Comparison of ENCODE assay signal across 8 mouse cellular contexts in the genomic region with DNA sequence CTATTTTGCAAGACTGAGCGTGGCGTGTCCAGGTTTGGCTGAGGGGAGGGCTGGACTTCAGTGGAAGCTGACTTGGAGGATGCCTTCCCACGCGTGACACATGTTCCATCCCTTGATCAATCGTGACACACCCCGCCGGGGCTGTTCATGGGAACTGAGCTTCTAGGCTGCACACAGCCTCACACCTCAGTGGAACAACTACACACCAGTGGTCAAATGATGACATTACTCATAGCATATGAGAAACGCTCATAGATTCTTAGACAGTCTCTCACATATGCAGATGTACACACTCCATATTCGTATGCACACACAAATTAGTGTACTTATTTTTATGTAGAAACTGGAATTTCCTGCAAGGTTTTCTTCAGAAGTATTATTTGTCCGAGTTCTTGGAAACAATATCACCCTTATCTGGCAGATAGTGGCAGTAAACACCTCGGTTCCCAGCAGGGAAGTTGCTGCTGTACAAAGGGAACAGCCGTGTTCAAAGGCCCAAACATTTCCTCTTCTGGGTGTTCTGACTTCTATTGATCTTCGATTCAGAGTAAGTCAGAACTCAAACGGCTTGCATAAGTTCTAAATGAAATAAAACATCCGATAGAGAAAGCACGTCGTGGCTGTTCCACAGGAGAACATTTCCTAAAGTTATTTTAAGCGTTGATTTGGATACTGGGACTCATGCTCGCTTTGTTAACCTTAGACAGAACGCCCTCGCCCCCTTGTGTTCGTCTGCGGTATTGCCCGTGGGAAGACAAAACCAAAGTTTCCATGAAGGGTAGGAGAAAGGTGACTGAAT.
DNase-seq lines count a peak whose midpoint lies in the region; ATAC-seq lines count a peak whose summit lies in the region.

No protein-coding gene starts in this region.

- H3K36me3 ChIP-seq in hindbrain, embryonic 14.5 days (replicated peaks; ENCODE audit: control insufficient read depth, insufficient read depth): no peaks in the 10 kb centered on the region

- no peaks in the 10 kb centered on the region for H3K27me3 ChIP-seq in hindbrain, embryonic 14.5 days (ENCODE audit: control insufficient read depth, insufficient read depth, low read length)

- no peak overlapping the region for H3K27ac ChIP-seq in hindbrain, embryonic 14.5 days

- no peaks in the 10 kb centered on the region for H3K4me1 ChIP-seq in hindbrain, embryonic 14.5 days (replicated peaks; ENCODE audit: control insufficient read depth, insufficient read depth, low read length)

- 39% methylated on average over 24 of the region's 24 CpGs for WGBS in hindbrain, embryonic 14.5 days

- H3K4me3 ChIP-seq in hindbrain, embryonic 14.5 days (replicated peaks; ENCODE audit: low read length): no peak overlapping the region

- no peak overlapping the region for H3K9ac ChIP-seq in hindbrain, embryonic 14.5 days

- H3K4me2 ChIP-seq in hindbrain, embryonic 14.5 days (replicated peaks): 0 out of 2 replicates have a peak overlapping the region, but pooled peaks have one; percentile 8

- 0 out of 2 replicates have a peak, but pooled peaks have one; percentile 34 for ATAC-seq in hindbrain, embryonic 14.5 days (ENCODE audit: low FRiP score)
- ATAC-seq in megakaryocyte, adult 5-6 weeks (ENCODE audit: poor library complexity, severe bottlenecking): peak; percentile 69; the same call in 1 of the 2 replicates

- H3K9me3 ChIP-seq in hindbrain, embryonic 14.5 days (ENCODE audit: control insufficient read depth, low read length): no peaks in the 10 kb centered on the region

- DNase-seq in T-cell, adult 2 months (ENCODE audit: low spot score): peak; percentile 5
- peak; percentile 77 to 89 for DNase-seq in cerebellum, postnatal 25 days
- peak; percentile 81 for DNase-seq in gastrocnemius, adult 18-20 months (ENCODE audit: low spot score)
- peak; percentile 92 for DNase-seq in hindbrain, embryonic 14.5 days (ENCODE audit: low spot score)
- peak; percentile 78 to 86 for DNase-seq in layer of hippocampus, postnatal 14 days (ENCODE audit: low spot score in 2 of 2)
- peak; percentile 78 to 90 for DNase-seq in right cerebral cortex, postnatal 10 days (ENCODE audit: low spot score in 2 of 2)
- DNase-seq in urinary bladder, postnatal 25 days (ENCODE audit: low spot score): peak; percentile 91

Comparison
In these comparisons a context has a peak if more than half of its experiments do, and no peak if none do; other contexts are left out.
1. DNase-seq: peak in every context shown above with its lines; median percentile 92 in hindbrain, embryonic 14.5 days; 91 in urinary bladder, postnatal 25 days; 84 in right cerebral cortex, postnatal 10 days; 83 in cerebellum, postnatal 25 days; 82 in layer of hippocampus, postnatal 14 days; 81 in gastrocnemius, adult 18-20 months; 5 in T-cell, adult 2 months.